Mouse (Mus musculus) ovary, postnatal 14 days (tissue): Measurements from ENCODE around the gene Saa4.
"Not testable (repeated sequence)": the region's sequence is repeated elsewhere in the genome, so short reads cannot be mapped to it uniquely, and the experiment has no call there.

Source experiments
- DNase-seq: peaks from one replicate; pipeline ENCODE4 v3.0.0; 2022; ENCODE audit warnings: low spot score

Gene Saa4

DNA sequence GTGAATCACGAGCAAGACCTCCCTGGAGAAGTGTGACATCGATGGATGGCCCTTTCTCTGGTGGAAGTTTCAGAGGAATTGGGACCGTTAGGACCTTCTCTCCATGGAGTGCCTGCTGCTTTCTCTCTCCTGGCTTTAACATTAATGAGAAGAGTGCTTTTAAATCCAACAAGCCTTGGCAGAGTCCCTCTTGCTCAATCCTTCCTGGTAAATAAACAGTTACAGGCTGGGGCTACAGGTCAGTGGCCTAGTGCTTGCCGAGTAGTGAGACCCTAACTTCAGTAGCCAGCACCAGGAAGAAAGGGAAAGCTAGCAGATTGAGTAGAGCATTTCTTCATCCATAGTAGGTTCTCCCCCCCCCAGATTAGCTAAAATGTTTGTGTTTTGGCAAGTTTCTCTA is at the start of gene Saa4:
Saa4 (minus strand) TSS at position 146 of the 400 bp plus-strand sequence.
- no peak for DNase-seq

DNA sequence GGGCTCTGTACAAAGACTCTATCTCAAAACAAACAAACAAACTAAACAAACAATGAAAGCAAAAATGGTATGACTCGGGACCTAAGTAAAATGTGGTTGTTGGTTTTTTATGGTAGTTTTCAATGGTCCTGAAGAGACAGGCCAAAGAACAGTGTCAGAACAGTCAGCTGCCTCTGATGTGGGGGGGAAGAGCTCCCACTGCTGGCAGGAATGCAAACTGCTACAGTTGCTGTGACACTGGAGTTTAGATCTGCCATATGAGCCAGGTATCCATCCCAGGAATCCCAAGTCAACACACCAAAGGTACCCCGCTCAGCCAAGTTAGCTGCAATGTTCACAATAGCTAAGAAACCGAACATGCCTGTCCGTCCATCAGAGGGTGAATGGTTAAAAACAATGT is 38.3 kb upstream of the Saa4 start:
- DNase-seq = peak; percentile 15

DNA sequence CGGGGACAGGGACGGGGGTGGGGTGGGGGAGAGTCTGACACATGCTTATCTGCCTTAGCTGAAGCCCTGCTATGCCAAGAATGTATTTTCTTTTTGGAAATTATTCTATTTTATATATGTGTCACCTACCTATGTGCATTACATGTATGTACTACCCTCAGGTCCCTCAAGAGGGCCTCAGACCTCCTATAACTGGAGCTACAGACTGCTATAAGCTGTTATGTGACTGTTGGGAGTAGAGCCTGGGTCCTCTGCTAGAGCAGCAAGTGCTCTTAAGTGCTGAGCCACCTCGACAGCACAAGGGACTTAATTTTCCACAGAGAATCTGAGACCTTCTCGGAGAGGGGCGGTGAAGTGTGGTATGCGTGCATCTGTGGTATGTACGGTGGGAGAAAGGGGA is 36.0 kb upstream of the Saa4 start:
- no peak for DNase-seq

DNA sequence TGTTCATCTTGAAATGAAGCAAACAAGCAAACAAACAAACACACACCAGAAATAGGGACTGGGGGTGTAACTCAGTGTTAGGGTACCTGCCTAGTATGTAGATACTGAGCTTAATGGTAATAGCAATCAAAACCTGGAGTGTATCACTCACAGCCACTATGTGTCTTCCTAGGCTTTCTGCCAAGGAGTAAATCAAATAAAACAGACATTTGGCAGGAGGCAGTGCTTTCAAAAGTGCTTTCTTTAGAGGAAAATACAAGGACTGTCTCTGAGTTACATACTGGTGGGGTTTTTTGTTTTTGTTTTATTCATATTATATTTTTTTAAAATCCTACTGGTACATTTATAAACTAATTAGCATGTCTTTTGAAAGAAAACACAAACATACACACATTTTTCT is 35.0 kb upstream of the Saa4 start:
- DNase-seq = no peak

DNA sequence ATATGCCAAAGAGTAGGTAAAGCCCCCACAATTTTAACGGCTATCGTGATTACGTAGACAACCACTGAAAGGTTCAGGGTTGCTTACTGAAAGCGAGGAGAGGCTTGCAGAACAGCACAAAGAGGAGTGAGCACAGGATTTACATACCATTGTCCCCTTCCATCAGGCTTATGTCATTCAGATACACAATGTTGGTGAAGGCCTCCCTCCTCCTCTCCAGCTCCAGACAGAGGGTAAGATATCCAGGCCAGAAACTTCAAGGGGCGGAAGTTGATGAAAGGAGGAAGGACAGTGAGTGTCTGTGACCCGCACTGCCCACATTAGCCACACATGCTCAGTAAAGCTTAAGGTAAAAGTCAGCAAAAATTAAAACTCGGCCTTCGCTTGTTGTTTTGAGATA is 32.3 kb upstream of the Saa4 start:
- DNase-seq = no peak

DNA sequence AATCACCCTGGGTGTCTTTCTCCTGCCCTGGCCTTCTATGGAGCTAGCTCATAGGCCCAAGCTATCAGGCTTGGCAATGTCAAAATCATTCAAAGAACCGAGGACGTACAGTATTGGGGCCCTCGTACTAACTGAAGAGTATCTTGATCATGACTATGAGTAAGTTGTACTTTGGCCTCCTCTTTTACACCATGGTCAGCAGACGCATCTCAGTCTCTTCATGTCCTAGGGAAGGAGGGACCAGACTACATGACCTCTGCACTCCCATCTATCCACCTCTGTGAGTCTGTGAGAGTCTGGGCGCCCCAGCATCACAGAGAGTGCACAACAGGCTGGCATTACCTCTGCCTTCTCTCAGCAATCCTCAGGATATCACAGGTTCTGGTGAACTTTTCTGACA is 30.2 kb upstream of the Saa4 start:
- no peak for DNase-seq

DNA sequence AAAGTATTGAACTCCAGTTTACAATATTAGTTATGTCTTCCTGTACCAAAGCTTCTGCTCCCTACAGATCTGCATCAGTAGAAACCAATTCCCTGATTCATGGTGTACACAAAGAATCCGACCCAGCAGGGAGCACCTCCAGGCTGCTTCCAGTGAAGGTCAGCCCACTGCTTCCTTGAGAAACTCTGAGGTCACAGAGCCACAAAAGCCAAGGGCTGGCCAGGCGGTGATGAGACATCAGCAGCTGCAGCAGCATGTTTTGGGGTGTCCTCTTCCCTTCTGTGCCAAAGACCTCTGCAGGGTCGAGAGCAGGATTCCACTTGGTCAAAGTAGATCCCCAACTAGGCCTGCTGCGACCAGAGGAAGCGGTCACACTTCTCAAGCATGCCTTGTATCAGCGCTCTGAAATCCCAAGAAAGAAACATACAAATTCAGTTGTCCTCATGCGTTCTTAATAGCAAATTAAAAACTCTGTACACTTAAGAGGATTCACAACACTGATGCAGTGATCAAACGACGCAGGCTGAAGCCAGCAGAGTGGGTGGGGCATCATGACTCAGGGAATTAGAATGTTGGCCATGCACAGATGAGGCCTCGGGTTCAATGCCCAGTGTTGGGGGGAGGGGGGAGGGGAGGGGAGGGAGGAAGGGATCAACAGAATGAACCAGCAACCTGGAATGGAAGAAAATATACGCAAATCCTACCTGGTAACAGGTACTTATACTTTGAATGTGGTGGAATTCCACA is 28.8 kb upstream of the Saa4 start:
- no peak for DNase-seq

DNA sequence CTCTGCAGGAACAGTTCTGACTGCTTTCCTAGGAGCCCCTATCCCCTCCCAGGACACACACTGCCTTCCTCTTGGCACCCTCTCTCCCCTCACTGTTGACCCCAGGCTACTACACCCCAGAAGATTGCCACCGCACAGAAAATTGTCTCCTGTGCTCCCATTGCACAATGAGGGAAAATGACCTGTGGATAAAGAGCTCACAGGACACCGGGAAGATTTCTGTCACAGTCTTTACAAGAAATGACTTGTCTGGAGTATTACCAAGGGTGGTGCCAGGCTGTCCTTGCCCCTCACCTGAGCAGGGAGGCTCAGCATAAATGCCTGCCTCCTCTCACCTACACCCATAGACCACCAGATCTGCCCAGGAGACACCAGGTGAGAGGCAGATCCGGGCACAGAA is 19.1 kb upstream of the Saa4 start, which contains the start of gene Saa2:
Saa2 (plus strand) TSS at position 301 of the 400 bp plus-strand sequence.
- no peak for DNase-seq

DNA sequence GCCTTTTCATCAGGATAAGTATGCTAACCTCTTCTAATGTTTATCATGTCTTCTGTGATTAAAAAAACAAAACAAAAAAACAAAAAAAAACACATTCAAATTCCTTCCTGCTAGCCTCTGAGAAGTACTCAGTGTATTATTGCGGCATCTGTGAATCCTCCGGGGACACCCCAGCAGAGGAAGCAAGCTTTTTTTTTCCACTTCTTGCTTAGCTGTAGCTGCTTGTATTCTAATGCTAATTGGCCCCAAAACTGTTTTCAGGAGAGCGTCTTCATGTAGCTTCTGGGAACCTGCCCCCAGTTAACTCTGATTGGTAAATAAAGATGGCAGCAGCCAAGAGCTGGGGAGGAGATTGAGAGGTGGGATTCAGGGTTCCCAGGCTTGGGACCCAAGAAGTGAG is 16.1 kb upstream of the Saa4 start:
- no peak for DNase-seq

DNA sequence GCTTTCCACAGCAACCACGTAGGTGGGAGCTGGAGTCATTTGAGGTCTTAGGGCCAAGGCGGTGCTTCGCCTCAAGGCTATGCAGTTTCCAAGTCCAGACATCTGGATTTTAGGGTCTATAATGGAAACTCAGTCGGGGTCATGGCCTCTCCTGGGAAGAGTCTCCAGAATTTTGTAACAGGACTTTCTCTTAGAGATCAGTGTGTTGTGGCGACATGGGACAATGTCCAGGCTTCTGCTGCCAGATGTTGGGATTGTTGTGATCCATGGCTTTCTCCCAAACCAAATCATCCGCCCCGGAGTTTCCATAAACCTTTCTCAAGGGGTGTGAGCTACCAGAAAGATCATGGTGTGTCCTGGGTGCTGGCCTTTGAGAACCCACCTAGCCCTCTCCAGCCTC is 14.0 kb upstream of the Saa4 start:
- DNase-seq = peak; percentile 4

DNA sequence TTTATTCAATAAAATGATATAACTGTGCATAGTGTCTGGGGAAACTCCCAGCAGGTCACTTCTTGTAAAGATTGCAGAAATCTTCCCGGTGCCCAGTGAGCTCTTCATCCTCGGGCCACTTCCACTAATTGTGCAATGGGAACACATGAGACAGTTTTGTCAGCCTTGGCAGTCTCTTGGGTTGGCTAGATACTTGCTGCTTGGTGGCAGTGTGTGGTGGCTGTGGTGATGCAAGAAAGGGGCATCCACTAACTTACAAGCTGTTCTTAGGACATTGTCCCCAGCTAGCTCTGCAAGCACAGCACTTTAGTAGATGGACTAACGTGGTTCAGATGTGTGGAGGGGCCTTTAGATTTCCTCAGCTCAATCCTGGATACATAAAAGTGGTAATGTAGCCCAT is 13.4 kb upstream of the Saa4 start:
- DNase-seq = peak; percentile 9

DNA sequence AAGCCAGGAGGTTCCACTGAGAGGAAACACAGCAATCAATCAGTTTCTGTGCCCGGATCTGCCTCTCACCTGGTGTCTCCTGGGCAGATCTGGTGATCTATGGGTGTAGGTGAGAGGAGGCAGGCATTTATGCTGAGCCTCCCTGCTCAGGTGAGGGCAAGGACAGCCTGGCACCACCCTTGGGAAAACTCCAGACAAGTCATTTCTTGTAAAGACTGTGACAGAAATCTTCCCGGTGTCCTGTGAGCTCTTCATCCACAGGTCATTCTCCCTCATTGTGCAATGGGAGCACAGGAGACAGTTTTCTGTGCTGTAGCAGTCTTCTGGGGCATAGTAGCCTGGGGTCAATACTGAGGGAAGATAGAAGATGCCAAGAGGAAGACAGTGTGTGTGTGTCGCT is 10.5 kb upstream of the Saa4 start, which contains the start of gene Saa1:
Saa1 (minus strand) TSS at position 101 of the 400 bp plus-strand sequence.
- DNase-seq = not testable (repeated sequence)

DNA sequence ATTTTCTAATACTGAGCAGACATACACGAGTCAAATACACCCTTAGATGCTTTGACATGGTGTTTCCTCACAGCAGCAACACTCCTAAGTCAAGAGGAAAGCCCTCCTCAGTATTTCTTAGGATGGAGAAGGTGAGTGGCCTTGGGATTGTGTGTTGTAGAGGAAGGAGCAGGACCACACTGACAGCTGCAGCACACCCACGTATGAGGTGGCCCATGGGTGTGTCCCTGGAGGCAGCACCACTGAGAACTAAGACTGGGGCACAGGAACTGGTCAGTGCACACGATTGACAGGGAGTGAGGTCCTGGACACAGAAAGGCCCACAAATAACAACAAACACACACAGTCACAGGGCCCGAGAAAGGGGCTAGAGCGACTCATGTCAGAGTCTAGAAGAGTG is 7.6 kb upstream of the Saa4 start:
- not testable (repeated sequence) for DNase-seq

DNA sequence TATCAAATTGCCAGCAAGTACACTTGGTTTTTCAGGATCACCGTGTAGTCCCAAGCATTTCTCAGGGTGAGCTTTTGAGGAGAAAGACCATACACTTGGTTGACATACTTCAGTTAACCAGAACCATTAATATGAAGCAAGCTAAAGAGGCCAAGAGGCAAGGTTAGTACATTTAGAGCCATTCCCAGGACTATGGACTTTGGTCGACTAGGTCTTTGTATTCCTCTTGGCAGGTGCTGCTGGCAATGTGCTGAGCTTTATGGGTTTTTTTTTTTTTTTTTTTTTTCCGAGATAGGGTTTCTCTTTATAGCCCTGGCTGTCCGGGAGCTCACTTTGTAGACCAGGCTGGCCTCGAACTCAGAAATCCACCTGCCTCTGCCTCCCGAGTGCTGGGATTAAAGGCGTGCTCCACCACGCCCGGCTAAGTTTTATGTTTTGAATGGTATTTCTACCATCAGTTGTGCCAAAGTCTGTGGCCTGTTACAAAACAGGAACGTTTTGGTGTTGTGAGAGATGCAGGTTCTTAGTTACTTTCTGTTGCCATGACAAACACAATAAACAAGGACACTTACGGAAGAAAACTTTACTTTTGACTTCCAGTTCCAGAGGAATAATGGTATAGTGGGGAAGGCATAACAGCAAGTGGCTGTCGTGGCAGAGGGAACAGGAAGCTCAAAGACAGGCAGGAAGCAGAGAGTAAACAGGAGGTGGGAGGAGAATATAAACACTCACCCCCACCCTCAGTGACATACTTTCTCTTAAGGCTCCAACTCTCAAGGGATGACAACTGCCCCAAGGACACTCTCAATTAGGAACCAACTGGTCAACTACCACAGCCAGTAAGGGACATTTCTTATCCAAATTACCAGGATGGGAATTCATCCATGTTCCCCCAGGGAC is 6.4 kb upstream of the Saa4 start:
- no peak for DNase-seq

DNA sequence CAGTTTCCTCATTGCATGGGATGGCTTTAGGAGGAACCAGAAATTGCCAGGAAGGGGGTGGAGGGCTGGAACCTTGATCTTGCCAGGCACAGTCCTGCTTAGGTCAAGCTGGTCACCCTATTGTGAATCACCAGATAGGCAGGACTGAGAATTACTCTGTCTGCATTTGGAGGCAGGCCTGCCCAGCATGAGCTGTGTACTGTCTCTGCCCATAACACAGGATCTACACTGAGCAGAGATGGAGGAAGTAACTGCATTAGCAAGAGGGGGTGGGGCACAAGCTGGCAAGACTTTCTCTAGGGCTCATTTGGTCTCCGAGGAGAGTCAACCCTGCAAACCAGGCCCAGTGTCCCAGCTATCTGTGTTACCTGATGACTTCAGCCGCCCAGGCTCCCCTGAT is 2.6 kb upstream of the Saa4 start:
- no peak for DNase-seq

DNA sequence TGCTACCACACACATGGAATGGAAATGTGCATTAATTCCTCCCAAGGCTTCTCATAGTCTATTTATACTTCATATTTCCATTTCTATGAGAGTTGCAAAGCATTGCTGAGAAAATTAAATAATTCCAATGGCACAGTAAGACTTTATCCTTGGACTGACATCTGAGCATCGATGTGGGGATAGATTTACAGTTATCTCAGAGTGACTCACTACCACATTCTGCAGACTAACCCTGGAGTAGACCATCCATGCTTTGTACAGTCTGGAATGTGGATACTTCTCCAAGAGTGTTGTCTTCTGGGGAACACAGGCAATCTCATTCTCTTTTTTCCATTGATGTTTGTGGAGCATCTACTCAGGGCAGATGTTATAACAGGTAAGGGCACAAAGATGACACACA is 4.8 kb downstream of the Saa4 start:
- DNase-seq = no peak

DNA sequence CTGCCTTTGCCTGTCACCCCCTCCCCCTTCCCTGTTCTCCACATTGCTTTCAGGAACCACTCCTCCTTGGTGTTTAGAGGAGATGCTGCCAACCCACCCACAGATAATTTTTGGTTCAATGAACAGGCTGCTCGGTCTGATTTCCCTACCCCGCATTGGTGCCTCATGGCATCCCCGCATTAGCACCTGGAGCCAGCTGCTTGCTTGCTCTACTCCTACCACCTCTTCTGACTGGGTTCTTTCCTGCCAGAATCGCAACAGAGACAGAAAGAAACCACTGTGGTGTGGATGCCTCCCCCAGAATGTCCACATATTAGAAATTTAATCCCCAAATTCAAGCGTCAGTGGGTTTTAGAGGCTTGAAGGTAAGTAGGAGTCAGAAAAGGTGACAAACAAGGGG is 8.0 kb downstream of the Saa4 start:
- no peak for DNase-seq

DNA sequence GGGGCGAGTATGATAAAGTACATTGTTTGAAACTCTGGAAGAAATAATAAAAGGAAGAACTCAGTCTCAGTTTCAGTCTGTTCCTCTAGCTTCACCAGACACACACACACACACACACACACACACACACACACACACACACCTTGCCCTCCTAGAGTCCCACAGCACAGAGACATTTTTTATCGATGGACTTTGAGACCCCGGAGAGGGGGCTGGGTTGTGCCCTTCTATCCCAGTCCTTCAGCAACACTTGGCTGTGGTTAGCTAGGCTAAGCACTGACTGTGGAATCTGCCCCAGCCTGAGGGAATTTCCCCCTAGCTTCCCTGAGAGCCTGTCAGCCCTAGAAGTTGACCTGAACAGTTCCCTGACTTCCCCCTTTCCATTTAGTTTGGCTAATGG is 8.6 kb downstream of the Saa4 start:
- no peak for DNase-seq

DNA sequence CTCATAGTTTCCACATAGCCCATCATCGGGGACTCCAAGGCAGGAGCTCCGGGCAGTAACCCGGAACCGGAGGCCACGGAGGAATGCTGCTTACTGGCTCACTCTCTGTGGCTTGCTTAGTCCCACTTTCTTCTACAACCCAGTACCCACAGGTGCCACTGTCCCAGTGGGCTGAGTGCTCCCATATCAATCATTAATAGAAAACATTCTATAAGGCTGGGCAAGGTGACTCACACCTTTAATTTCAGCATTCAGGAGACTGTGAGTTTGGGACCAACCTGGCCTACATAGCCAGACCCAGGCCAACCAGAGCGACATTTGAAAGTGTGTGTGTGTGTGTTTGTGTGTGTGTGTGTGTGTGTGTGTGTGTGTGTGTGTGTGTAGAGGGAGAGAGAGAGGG is 9.0 kb downstream of the Saa4 start:
- no peak for DNase-seq

DNA sequence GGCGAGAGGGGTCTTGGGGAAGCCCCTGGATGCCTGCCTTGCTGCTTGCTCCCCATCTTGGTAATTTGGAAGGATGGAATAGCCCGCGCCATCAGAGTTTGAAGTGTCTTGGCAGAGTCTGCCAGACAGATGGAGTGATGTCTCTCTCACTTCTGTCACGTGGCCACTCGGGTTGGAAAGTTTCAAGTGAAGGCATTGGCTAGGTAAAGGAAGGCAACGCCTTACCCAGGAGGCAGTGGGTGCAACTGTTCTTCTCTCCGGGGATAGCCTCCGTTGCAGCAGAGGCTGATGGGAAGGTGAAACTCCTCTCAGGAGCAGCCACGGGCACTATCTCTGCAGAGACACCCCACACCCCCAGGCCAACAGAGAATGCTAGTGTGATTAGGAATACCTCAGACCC is 11.9 kb downstream of the Saa4 start:
- DNase-seq = no peak

DNA sequence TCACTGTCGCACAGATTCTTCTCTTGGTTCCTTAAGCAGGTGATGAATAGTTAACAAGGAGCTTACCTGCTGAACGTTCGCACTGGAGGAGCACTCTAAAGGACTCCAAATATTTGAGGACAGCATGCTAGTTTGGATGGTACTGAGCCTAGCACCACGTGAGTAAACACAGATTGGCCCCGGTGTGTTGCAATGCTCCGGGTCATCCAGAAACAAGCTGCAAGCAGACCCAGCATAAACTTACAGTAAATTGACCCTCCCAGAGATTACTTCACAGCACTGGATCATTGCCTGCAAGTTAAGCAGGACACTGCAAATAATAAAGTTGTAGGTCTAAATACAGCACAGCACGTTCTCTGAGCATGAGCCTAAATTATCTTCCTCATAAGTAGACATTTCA is 12.9 kb downstream of the Saa4 start:
- DNase-seq = peak; percentile 14

DNA sequence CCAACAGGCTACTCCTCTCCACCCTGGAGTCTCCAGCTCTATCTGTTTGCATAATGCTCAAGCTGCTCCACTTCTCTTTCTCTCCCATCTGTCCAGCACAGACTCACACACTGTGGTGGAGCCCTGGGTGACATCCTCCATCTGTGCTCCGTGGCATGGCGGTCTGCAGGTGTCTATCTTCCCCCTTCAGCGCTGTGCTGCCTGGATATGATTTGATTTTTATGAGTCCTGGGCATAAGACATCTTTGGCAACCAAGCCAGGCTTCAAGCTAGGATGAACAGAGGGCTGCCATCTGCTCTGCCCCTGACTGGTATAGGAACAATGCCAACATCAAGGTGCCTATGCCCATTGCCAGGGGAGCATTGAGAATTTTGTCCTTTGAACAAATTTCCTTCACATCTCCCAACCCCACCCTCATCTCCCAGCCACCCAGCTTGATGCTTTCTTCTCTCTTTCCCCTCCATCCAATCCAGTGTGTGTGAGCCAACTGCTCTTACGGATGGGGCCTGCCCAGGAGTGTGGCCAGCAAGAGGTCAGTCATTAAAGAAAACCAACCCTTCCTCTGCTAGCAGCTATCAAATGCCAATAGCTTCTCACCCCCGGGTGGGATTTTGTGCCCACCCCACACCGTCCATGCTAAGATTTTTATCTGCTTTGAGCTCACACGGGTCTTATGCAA is 13.7 kb downstream of the Saa4 start:
- no peak for DNase-seq

DNA sequence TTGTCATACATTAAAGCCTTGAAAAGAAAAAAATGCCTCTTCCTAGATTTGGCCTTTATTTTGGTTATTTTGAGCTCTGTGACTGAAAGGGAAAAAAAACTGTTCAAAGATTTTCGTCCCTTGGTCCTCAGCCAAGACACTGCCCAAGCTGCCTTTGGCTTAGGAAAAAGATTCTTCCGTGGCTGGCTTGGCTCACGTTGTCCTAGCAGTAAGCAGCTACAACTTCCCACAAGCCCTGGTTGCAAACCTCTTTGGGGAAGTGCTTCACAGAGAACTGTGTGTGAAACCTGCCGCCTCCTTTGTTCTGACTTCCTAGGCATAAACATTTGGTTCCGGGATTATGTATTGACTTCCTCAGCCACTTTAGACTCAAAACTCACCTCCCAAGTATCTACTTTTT is 15.5 kb downstream of the Saa4 start:
- no peak for DNase-seq
